Mouse (Mus musculus) ES-E14 (cell line): ENCODE measurements around the gene Tfr2. TPM values are rescaled to one million over a fixed set of nuclear protein-coding genes. Genes with fewer than 3 reads are reported as not detected.

Experiments
- DNase-seq: peaks from one replicate; pipeline ENCODE4 v3.0.0-alpha.2; 2013; ENCODE audit warnings: low read depth, low spot score
- H3K27ac ChIP-seq: 2 replicates; pipeline ENCODE4 v1.5.1; 2012; ENCODE audit warnings: low read depth, mild to moderate bottlenecking, low read length, moderate library complexity, mixed read lengths; ENCODE audit not compliant: poor library complexity, insufficient read depth, severe bottlenecking
- H3K36me3 ChIP-seq: 2 replicates; pipeline ENCODE4 v1.6.1; 2012; ENCODE audit warnings: mild to moderate bottlenecking, low read length, moderate library complexity, mixed read lengths; ENCODE audit not compliant: control insufficient read depth, poor library complexity, insufficient read depth, severe bottlenecking
- H3K4me1 ChIP-seq, 2 experiments: fragments of 150-350 bp in 1 of 2; sonication (generic) in 1 of 2; 2 replicates each; pipeline ENCODE4 v1.6.1; 2012; ENCODE audit warnings: low read length in 2 of 2, mild to moderate bottlenecking in 1 of 2, mixed read lengths in 1 of 2; ENCODE audit not compliant: control insufficient read depth in 2 of 2, insufficient read depth in 2 of 2, poor library complexity in 1 of 2
- H3K4me3 ChIP-seq, 2 experiments: fragments of 150-350 bp in 1 of 2; sonication (generic) in 1 of 2; 2 replicates each; pipeline ENCODE4 v1.5.1; 2012; ENCODE audit warnings: low read length in 2 of 2, low read depth in 1 of 2, mild to moderate bottlenecking in 1 of 2, mixed read lengths in 1 of 2; ENCODE audit not compliant: insufficient read depth in 1 of 2, poor library complexity in 1 of 2, severe bottlenecking in 1 of 2
- H3K9ac ChIP-seq: 2 replicates; pipeline ENCODE4 v1.6.1; 2012; ENCODE audit warnings: low read depth, mild to moderate bottlenecking, low read length, mixed read lengths; ENCODE audit not compliant: poor library complexity, insufficient read depth, severe bottlenecking
- H3K9me3 ChIP-seq: fragments of 150-350 bp; sonication (generic); 2 replicates; pipeline ENCODE4 v1.6.1; 2012; ENCODE audit warnings: low read depth, mild to moderate bottlenecking, low read length; ENCODE audit not compliant: control insufficient read depth, insufficient read depth
- CHD2 ChIP-seq: IDR thresholded peaks from 2 replicates; pipeline ENCODE4 v1.6.1; 2014; ENCODE audit warnings: mild to moderate bottlenecking, low read depth, low read length, inconsistent platforms
- HCFC1 ChIP-seq: IDR thresholded peaks from 2 replicates; pipeline ENCODE4 v1.6.1; 2012; ENCODE audit warnings: low read length, inconsistent platforms, borderline replicate concordance; ENCODE audit not compliant: insufficient read depth
- MAFK ChIP-seq: IDR thresholded peaks from 2 replicates; pipeline ENCODE4 v1.6.1; 2014; ENCODE audit warnings: mild to moderate bottlenecking, low read depth, low read length, inconsistent platforms; ENCODE audit not compliant: insufficient read depth
- ZC3H11A ChIP-seq: IDR thresholded peaks from 2 replicates; pipeline ENCODE4 v1.6.1; 2012; ENCODE audit warnings: low read depth, mild to moderate bottlenecking, inconsistent platforms, low read length, borderline replicate concordance
- ZNF384 ChIP-seq: IDR thresholded peaks from 2 replicates; pipeline ENCODE4 v1.6.1; 2012; ENCODE audit warnings: low read depth, low read length, inconsistent platforms
- in situ Hi-C, 2 experiments: fragments of 600-800 bp; cut with MboI; formaldehyde crosslinking; loops; one replicate each; pipeline ENCODE4 v1.15.1; 2025; ENCODE audit warnings: low sequenced_read_pairs in 2 of 2, inconsistent platforms in 1 of 2; ENCODE audit not compliant: unreplicated experiment in 2 of 2
- total RNA-seq: library from RNA; depleted of rRNA; stranded (reverse); fragments of 300-350 nt; gene quantifications from 2 replicates; pipeline ENCODE4 v1.2.3, GENCODE M21; 2012

The Tfr2 gene
- total RNA-seq, 1 experiment: 3.7 TPM

DNA sequence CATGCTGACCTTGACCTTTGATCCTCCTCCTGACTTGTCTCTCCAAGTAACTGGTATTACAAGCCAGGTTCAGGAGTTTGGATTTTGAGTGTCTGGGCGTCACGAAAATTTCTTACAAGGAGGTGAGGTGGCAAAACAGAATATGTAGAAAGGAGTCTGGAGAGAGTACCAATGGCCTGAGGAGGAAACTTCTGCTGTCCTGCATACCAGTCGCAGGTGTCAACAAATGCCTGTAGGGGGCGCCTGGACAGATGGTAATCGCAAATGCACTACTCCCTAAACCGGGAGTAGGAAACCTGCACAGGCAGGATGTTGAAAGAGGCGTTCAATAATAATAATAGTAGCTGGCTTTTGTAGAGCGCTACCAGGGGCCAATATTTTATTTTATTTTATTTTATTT, 15.3 kb downstream of the Tfr2 start:
- H3K9ac ChIP-seq: no peak overlapping the region
- peak; percentile 70 for DNase-seq
- TF ChIP-seq MAFK (no peak), ZC3H11A (no peak), ZNF384 (no peak), HCFC1 (no peak), CHD2 (no peak)
- H3K4me1 ChIP-seq: peaks cover 1 to 13% of the 10 kb centered on the region in 2 experiments; a peak in 3 of 4 replicates
- H3K27ac ChIP-seq: no peak overlapping the region
- no peaks in the 10 kb centered on the region for H3K9me3 ChIP-seq
- no peak overlapping the region for H3K4me3 ChIP-seq
- in situ Hi-C loops: no loop called here
- no peaks in the 10 kb centered on the region for H3K36me3 ChIP-seq

DNA sequence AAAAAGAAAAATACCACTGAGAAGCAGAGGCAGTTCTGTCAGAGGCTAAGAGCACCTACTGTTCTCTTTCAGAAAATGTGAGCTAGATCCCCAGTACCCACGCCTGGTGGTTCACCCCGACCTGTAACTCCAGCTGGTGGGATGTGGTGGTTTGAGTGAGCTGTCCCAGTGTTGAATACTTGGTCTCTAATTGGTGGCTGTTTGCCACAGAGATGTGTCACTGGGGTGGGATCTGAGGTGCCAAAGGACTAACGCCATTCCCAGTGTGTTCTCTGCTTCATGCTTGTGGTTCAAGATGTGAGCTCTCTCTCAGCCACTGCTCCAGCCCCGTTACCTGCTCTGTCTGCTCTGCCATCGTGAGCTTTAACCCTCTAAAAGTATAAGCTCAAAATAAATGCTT, 20.9 kb downstream of the Tfr2 start:
- in situ Hi-C loops: no loop called here
- Histone ChIP-seq H3K4me1 (peaks cover 1 to 7% of the 10 kb centered on the region in 2 experiments; a peak in 3 of 4 replicates), H3K9me3 (no peaks in the 10 kb centered on the region), H3K36me3 (no peaks in the 10 kb centered on the region), H3K27ac (no peak overlapping the region), H3K9ac (no peak overlapping the region), H3K4me3 (no peak overlapping the region)
- no peak for DNase-seq
- no peak for TF ChIP-seq MAFK
- TF ChIP-seq ZC3H11A: no peak
- no peak for TF ChIP-seq ZNF384
- no peak for TF ChIP-seq CHD2
- TF ChIP-seq HCFC1: no peak

DNA sequence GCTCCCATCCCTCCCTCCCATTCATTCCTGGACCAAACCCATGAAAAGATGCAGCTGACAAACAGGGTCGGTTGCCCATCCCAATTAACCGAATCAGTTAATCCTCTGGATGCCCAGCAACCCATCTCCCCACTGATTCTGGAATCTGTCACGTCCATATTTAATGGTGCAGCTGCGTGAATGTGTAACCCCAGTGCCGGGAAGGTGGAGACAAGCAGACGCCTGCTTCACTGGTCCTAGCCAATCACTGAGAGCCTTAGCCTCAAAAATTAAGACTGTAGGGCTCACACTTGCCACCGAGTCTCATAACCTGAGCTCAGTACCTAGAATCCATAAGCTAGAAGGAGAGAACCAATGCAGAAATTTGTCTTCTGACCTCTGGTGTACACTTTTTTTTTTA, 26.3 kb downstream of the Tfr2 start:
- no peak overlapping the region for H3K9ac ChIP-seq
- H3K9me3 ChIP-seq: no peaks in the 10 kb centered on the region
- H3K4me3 ChIP-seq: no peak overlapping the region
- TF ChIP-seq ZC3H11A (no peak), ZNF384 (no peak), CHD2 (no peak), HCFC1 (no peak), MAFK (no peak)
- peaks cover 0 to 15% of the 10 kb centered on the region in 2 experiments; a peak in 2 of 4 replicates for H3K4me1 ChIP-seq
- DNase-seq: no peak
- H3K36me3 ChIP-seq: peaks cover 5% of the 10 kb centered on the region; the same call in 1 of the 2 replicates
- in situ Hi-C loops: no loop called here
- no peak overlapping the region for H3K27ac ChIP-seq

DNA sequence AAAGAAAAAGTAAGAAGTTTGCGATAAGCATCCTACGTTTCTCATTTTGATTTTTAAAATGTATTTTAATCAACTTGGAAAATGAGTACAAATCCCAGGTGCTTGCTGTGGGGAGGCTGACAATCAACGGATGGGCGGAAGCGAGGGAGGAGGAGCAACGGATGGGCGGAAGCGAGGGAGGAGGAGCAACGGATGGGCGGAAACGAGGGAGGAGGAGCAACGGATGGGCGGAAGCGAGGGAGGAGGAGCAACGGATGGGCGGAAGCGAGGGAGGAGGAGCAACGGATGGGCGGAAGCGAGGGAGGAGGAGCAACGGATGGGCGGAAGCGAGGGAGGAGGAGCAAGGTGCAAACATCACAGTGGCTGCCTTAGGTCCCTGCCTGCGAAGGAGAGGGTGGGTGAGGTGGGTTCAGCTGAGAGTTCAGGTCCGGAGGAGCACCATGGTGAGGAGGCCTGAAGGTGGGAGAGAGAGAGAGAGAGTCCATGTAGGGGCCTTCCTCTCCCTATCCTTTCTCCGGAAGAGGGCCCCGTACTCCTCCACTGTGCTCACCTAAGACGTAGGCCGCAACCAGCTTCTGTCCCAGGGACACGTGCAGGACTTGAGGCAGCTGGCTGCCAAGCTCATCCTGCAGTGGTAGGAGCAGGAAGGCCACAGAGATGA, 27.1 kb downstream of the Tfr2 start:
- Histone ChIP-seq H3K36me3 (peaks cover 5% of the 10 kb centered on the region; the same call in 1 of the 2 replicates), H3K9me3 (no peaks in the 10 kb centered on the region), H3K27ac (peak overlapping the region; percentile 83), H3K4me3 (peak overlapping the region; percentile 91 to 93), H3K4me1 (peaks cover 0 to 15% of the 10 kb centered on the region in 2 experiments; a peak in 2 of 4 replicates), H3K9ac (peak overlapping the region; percentile 95)
- TF ChIP-seq CHD2 (no peak), HCFC1 (no peak), ZC3H11A (no peak), MAFK (no peak), ZNF384 (no peak)
- in situ Hi-C loops: no loop called here
- DNase-seq: no peak
